Mouse (Mus musculus): ENCODE results near the gene Ddx5.

GRCm38 (mm10) chr11:106780089-106780425, 8.9 kb downstream of the Ddx5 start:
- no peak for TF ChIP-seq POLR2A (IDR thresholded peaks at IDR 0.05; ENCODE audit: borderline replicate concordance, extremely low read depth, insufficient read depth, insufficient read length, poor library complexity, severe bottlenecking)
- no peak for TF ChIP-seq CTCF (IDR thresholded peaks at IDR 0.05; ENCODE audit: borderline replicate concordance, extremely low read depth, insufficient read depth, insufficient read length)
